Mouse (Mus musculus) heart, embryonic 12.5 days (tissue): ENCODE measurements at regions not wholly inside any gene's neighbourhood (a gene's known extent, or its start where the extent isn't known, plus 50 kb on each side); places are given as distances from the start of the nearest gene placed in this dataset.

ENCODE experiments used
- ATAC-seq: fragments of 200-750 bp; cut with Nextera tagmentation; 2 replicates; pipeline ENCODE4 v1.8.0; 2017; ENCODE audit warnings: moderate TSS enrichment, moderate library complexity; ENCODE audit not compliant: insufficient number of reproducible peaks, low FRiP score
- H3K27ac ChIP-seq: fragments of 300-500 bp; sonication (generic); 2 replicates; pipeline ENCODE4 v1.5.1; 2016; ENCODE audit warnings: mild to moderate bottlenecking, moderate library complexity; ENCODE audit not compliant: poor library complexity, severe bottlenecking
- H3K27me3 ChIP-seq: fragments of 300-500 bp; sonication (generic); replicated peaks from 2 replicates; pipeline ENCODE4 v1.6.1; 2016; ENCODE audit warnings: mild to moderate bottlenecking, moderate library complexity
- H3K36me3 ChIP-seq: fragments of 300-500 bp; sonication (generic); 2 replicates; pipeline ENCODE4 v1.6.1; 2016; ENCODE audit warnings: mild to moderate bottlenecking, moderate library complexity
- H3K4me1 ChIP-seq: fragments of 300-500 bp; sonication (generic); replicated peaks from 2 replicates; pipeline ENCODE4 v1.6.1; 2016; ENCODE audit warnings: mild to moderate bottlenecking
- H3K4me2 ChIP-seq: fragments of 300-500 bp; sonication (generic); 2 replicates; pipeline ENCODE4 v1.6.1; 2016; ENCODE audit warnings: mild to moderate bottlenecking, moderate library complexity
- H3K4me3 ChIP-seq: fragments of 300-500 bp; sonication (generic); 2 replicates; pipeline ENCODE4 v1.5.1; 2016; ENCODE audit warnings: mild to moderate bottlenecking
- H3K9ac ChIP-seq: fragments of 300-500 bp; sonication (generic); 2 replicates; pipeline ENCODE4 v1.6.1; 2016; ENCODE audit warnings: mild to moderate bottlenecking, moderate library complexity
- H3K9me3 ChIP-seq: fragments of 300-500 bp; sonication (generic); replicated peaks from 2 replicates; pipeline ENCODE4 v1.6.1; 2016; ENCODE audit warnings: mild to moderate bottlenecking, moderate library complexity
- WGBS: fragments of 180-500 bp; shearing (Covaris S2); methylation state at CpG from one replicate; pipeline ENCODE4 v1.1.7; 2016; 5-methylcytosine and 5-hydroxymethylcytosine counted together

- Histone ChIP-seq H3K9me3 (no peaks in the 10 kb centered on the region), H3K36me3 (no peaks in the 10 kb centered on the region), H3K27me3 (no peaks in the 10 kb centered on the region), H3K4me2 (no peak overlapping the region), H3K4me1 (peaks cover 22% of the 10 kb centered on the region), H3K27ac (peak overlapping the region; percentile 21), H3K4me3 (no peak overlapping the region), H3K9ac (no peak overlapping the region)
- 39% methylated on average over 2 of the region's 2 CpGs for WGBS
- no peak for ATAC-seq
These were observed 196.1 kb upstream of the Kit start for GRCm38 (mm10) chr5:75378655-75379054.

- Histone ChIP-seq H3K27ac (no peak overlapping the region), H3K27me3 (no peaks in the 10 kb centered on the region), H3K36me3 (no peaks in the 10 kb centered on the region), H3K4me2 (no peak overlapping the region), H3K9ac (no peak overlapping the region), H3K4me3 (no peak overlapping the region), H3K4me1 (peaks cover 22% of the 10 kb centered on the region), H3K9me3 (no peaks in the 10 kb centered on the region)
- ATAC-seq = no peak
- 71% methylated on average over 1 of the region's 1 CpGs for WGBS
These were observed 194.4 kb upstream of the Kit start for GRCm38 (mm10) chr5:75380340-75380739.

GRCm38 (mm10) chr5:75382138-75382537 is 192.6 kb upstream of the Kit start:
- no peak overlapping the region for H3K9ac ChIP-seq
- no peak for ATAC-seq
- 91% methylated on average over 3 of the region's 3 CpGs for WGBS
- no peak overlapping the region for H3K4me3 ChIP-seq
- H3K4me2 ChIP-seq = no peak overlapping the region
- no peak overlapping the region for H3K27ac ChIP-seq
- H3K27me3 ChIP-seq = no peaks in the 10 kb centered on the region
- peaks cover 29% of the 10 kb centered on the region for H3K4me1 ChIP-seq
- H3K36me3 ChIP-seq = no peaks in the 10 kb centered on the region
- H3K9me3 ChIP-seq = no peaks in the 10 kb centered on the region

GRCm38 (mm10) chr5:75387886-75388454 is 186.7 kb upstream of the Kit start:
- H3K4me1 ChIP-seq = peaks cover 13% of the 10 kb centered on the region
- H3K9me3 ChIP-seq = no peaks in the 10 kb centered on the region
- no peak overlapping the region for H3K27ac ChIP-seq
- ATAC-seq = no peak
- H3K4me2 ChIP-seq = peak overlapping the region; percentile 35
- no peak overlapping the region for H3K9ac ChIP-seq
- H3K27me3 ChIP-seq = 0 out of 2 replicates have a peak, but pooled peaks cover 12% of the 10 kb centered on the region
- no peak overlapping the region for H3K4me3 ChIP-seq
- no peaks in the 10 kb centered on the region for H3K36me3 ChIP-seq
- WGBS = 36% methylated on average over 13 of the region's 13 CpGs

- Histone ChIP-seq H3K9me3 (no peaks in the 10 kb centered on the region), H3K4me2 (no peak overlapping the region), H3K27ac (no peak overlapping the region), H3K9ac (no peak overlapping the region), H3K4me1 (peaks cover 13% of the 10 kb centered on the region), H3K27me3 (0 out of 2 replicates have a peak, but pooled peaks cover 12% of the 10 kb centered on the region), H3K36me3 (no peaks in the 10 kb centered on the region), H3K4me3 (no peak overlapping the region)
- ATAC-seq = no peak
- WGBS = 78% methylated on average over 7 of the region's 7 CpGs
These were observed 185.9 kb upstream of the Kit start for GRCm38 (mm10) chr5:75388699-75389260.

- H3K4me2 ChIP-seq = no peak overlapping the region
- no peak overlapping the region for H3K4me3 ChIP-seq
- 66% methylated on average over 7 of the region's 7 CpGs for WGBS
- peaks cover 13% of the 10 kb centered on the region for H3K4me1 ChIP-seq
- H3K9me3 ChIP-seq = no peaks in the 10 kb centered on the region
- H3K27ac ChIP-seq = no peak overlapping the region
- ATAC-seq = no peak
- no peak overlapping the region for H3K9ac ChIP-seq
- H3K27me3 ChIP-seq = 0 out of 2 replicates have a peak, but pooled peaks cover 12% of the 10 kb centered on the region
- H3K36me3 ChIP-seq = no peaks in the 10 kb centered on the region
These were observed 185.2 kb upstream of the Kit start for GRCm38 (mm10) chr5:75389433-75389971.

GRCm38 (mm10) chr5:75398820-75399219 is 175.9 kb upstream of the Kit start:
- Histone ChIP-seq H3K4me2 (no peak overlapping the region), H3K4me3 (no peak overlapping the region), H3K27ac (no peak overlapping the region), H3K36me3 (no peaks in the 10 kb centered on the region), H3K27me3 (no peaks in the 10 kb centered on the region), H3K9ac (no peak overlapping the region), H3K4me1 (no peaks in the 10 kb centered on the region; the same call in 1 of the 2 replicates), H3K9me3 (no peaks in the 10 kb centered on the region)
- ATAC-seq = no peak
- WGBS = 73% methylated on average over 5 of the region's 5 CpGs

GRCm38 (mm10) chr5:75401734-75402133 is 173.0 kb upstream of the Kit start:
- H3K9ac ChIP-seq = no peak overlapping the region
- ATAC-seq = no peak
- no peaks in the 10 kb centered on the region for H3K9me3 ChIP-seq
- no peaks in the 10 kb centered on the region for H3K36me3 ChIP-seq
- 0 out of 2 replicates have a peak, but pooled peaks cover 3% of the 10 kb centered on the region for H3K27me3 ChIP-seq
- H3K4me1 ChIP-seq = no peaks in the 10 kb centered on the region; the same call in 1 of the 2 replicates
- H3K4me2 ChIP-seq = no peak overlapping the region
- H3K27ac ChIP-seq = no peak overlapping the region
- WGBS = 60% methylated on average over 3 of the region's 3 CpGs
- no peak overlapping the region for H3K4me3 ChIP-seq

GRCm38 (mm10) chr5:75402631-75403030 is 172.1 kb upstream of the Kit start:
- Histone ChIP-seq H3K4me3 (no peak overlapping the region), H3K9ac (no peak overlapping the region), H3K27ac (no peak overlapping the region), H3K36me3 (no peaks in the 10 kb centered on the region), H3K9me3 (no peaks in the 10 kb centered on the region), H3K4me1 (no peaks in the 10 kb centered on the region; the same call in 1 of the 2 replicates), H3K4me2 (no peak overlapping the region), H3K27me3 (0 out of 2 replicates have a peak, but pooled peaks cover 3% of the 10 kb centered on the region)
- WGBS = 68% methylated on average over 3 of the region's 3 CpGs
- ATAC-seq = no peak

- Histone ChIP-seq H3K36me3 (no peaks in the 10 kb centered on the region), H3K9ac (no peak overlapping the region), H3K9me3 (no peaks in the 10 kb centered on the region), H3K4me2 (no peak overlapping the region), H3K4me3 (no peak overlapping the region), H3K4me1 (no peaks in the 10 kb centered on the region; the same call in 1 of the 2 replicates), H3K27ac (no peak overlapping the region), H3K27me3 (0 out of 2 replicates have a peak, but pooled peaks cover 3% of the 10 kb centered on the region)
- no peak for ATAC-seq
- WGBS = 74% methylated on average over 5 of the region's 5 CpGs
These were observed 171.2 kb upstream of the Kit start for GRCm38 (mm10) chr5:75403531-75403930.

GRCm38 (mm10) chr5:75404601-75405285 is 170.0 kb upstream of the Kit start:
- 0 out of 2 replicates have a peak, but pooled peaks cover 3% of the 10 kb centered on the region for H3K27me3 ChIP-seq
- H3K4me3 ChIP-seq = no peak overlapping the region
- ATAC-seq = no peak
- no peaks in the 10 kb centered on the region for H3K36me3 ChIP-seq
- WGBS = 71% methylated on average over 9 of the region's 9 CpGs
- no peak overlapping the region for H3K4me2 ChIP-seq
- H3K27ac ChIP-seq = no peak overlapping the region
- no peak overlapping the region for H3K9ac ChIP-seq
- no peaks in the 10 kb centered on the region; the same call in 1 of the 2 replicates for H3K4me1 ChIP-seq
- no peaks in the 10 kb centered on the region for H3K9me3 ChIP-seq
